In the genomic region with DNA sequence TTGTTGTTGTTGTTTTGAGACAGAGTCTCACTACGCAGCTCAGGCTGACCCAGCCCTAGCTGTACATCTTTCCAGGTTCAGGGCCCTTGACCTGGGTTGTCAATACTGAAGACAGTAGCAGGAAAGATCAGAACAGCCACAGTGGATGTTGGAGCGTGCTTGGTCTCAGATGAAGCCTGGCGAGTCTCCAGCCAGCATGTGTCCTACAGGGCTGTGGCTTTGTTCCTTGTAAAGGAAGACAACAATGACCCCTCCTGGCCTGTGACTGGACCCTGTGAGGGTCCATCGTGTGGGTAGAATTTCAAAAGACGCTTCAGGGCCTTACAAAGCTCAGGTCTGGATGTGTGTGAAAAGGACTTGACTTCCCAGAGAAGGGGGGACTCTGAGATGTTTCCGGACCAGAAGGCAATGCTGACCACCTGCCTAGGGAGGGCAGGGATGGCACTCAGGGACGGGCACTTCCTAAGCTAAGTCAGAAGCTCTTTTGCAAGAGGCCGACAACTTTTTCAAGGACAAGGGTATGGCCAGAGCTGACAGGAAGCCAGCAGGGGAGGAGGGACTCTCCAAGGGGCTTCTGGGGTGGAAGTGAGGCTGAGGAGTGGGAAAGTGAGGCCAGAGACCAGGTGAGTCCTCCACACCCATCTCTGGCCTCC, we compare ENCODE assay signal across 11 mouse cellular contexts. TPM values are rescaled to one million over a fixed set of nuclear protein-coding genes. Genes with fewer than 3 reads are reported as not detected.
A peak's percentile ranks its signal among the peaks of the same experiment; 100 is the strongest.
DNase-seq lines count a peak whose midpoint lies in the region; ATAC-seq and TF ChIP-seq lines count a peak whose summit lies in the region.
"Had no signal": no experiment of that assay in that cellular context is flagged by ENCODE, and none has a peak within 500 bp of the region (broad histone marks: within the 10 kb centered on the region; RNA-seq: fewer than 3 reads in every experiment).

No protein-coding gene starts in this region.

- WGBS in heart, embryonic 10.5 days = 72% methylated on average over 8 of the region's 8 CpGs
- 74% methylated on average over 8 of the region's 8 CpGs for WGBS in stomach, embryonic 15.5 days
- WGBS in stomach, postnatal 0 days = 79% methylated on average over 8 of the region's 8 CpGs

- no peak; the same call in 1 of the 2 replicates for ATAC-seq in stomach, embryonic 15.5 days (ENCODE audit: insufficient read depth, low FRiP score, low read depth)
- no peak for ATAC-seq in stomach, postnatal 0 days (ENCODE audit: low FRiP score, low TSS enrichment)
- ATAC-seq: hindbrain, embryonic 16.5 days had no signal

- H3K27me3 ChIP-seq in heart, embryonic 10.5 days (ENCODE audit: insufficient read depth, poor library complexity, severe bottlenecking) = 0 out of 2 replicates have a peak, but pooled peaks cover 3% of the 10 kb centered on the region
- no peaks in the 10 kb centered on the region for H3K27me3 ChIP-seq in stomach, embryonic 15.5 days (replicated peaks)
- H3K27me3 ChIP-seq in stomach, postnatal 0 days (ENCODE audit: control insufficient read depth, insufficient read depth, low read length) = no peaks in the 10 kb centered on the region
- H3K27me3 ChIP-seq: neural tube, embryonic 13.5 days had no signal

- no peak for TF ChIP-seq EP300 in stomach, postnatal 0 days (optimal IDR thresholded peaks at IDR 0.05)

- no peaks in the 10 kb centered on the region for H3K9me3 ChIP-seq in heart, embryonic 10.5 days
- no peaks in the 10 kb centered on the region for H3K9me3 ChIP-seq in stomach, embryonic 15.5 days
- no peaks in the 10 kb centered on the region for H3K9me3 ChIP-seq in stomach, postnatal 0 days (ENCODE audit: control insufficient read depth, low read length)
- H3K9me3 ChIP-seq: neural tube, embryonic 13.5 days had no signal

- intact Hi-C loops in heart, postnatal 36 days (cut with DNase I) = loop anchor here (2.0 kb wide), 1 partner anchor 15 kb away; no protein-coding TSS in a partner anchor
- intact Hi-C loops in heart, postnatal 10 days (cut with DNase I) = loop anchor here (1.0 to 2.0 kb wide), 2 partner anchors 49 to 104 kb away; no protein-coding TSS in a partner anchor

- no peak overlapping the region for H3K4me3 ChIP-seq in heart, embryonic 10.5 days
- no peak overlapping the region for H3K4me3 ChIP-seq in stomach, embryonic 15.5 days (replicated peaks)
- no peak overlapping the region for H3K4me3 ChIP-seq in stomach, postnatal 0 days (ENCODE audit: low read depth, low read length)
- H3K4me3 ChIP-seq: neural tube, embryonic 13.5 days had no signal

- H3K36me3 ChIP-seq in heart, embryonic 10.5 days = no peaks in the 10 kb centered on the region
- H3K36me3 ChIP-seq in stomach, embryonic 15.5 days = no peaks in the 10 kb centered on the region
- H3K36me3 ChIP-seq in stomach, postnatal 0 days (ENCODE audit: control insufficient read depth, insufficient read depth, low read length) = no peaks in the 10 kb centered on the region
- H3K36me3 ChIP-seq: neural tube, embryonic 13.5 days had no signal

- H3K4me1 ChIP-seq in heart, embryonic 10.5 days = peaks cover 42% of the 10 kb centered on the region
- H3K4me1 ChIP-seq in stomach, embryonic 15.5 days = peaks cover 10% of the 10 kb centered on the region
- no peaks in the 10 kb centered on the region for H3K4me1 ChIP-seq in stomach, postnatal 0 days (replicated peaks; ENCODE audit: control insufficient read depth, insufficient read depth)
- H3K4me1 ChIP-seq: neural tube, embryonic 13.5 days had no signal

- no peak overlapping the region for H3K9ac ChIP-seq in stomach, embryonic 15.5 days
- H3K9ac ChIP-seq in stomach, postnatal 0 days (ENCODE audit: low read length) = no peak overlapping the region
- H3K9ac ChIP-seq: neural tube, embryonic 13.5 days had no signal

- no peak for TF ChIP-seq CTCF in stomach, postnatal 0 days (IDR thresholded peaks at IDR 0.05; ENCODE audit: low read depth)

- peak overlapping the region; percentile 81 for H3K27ac ChIP-seq in heart, embryonic 10.5 days
- 0 out of 2 replicates have a peak overlapping the region, but pooled peaks have one; percentile 1 for H3K27ac ChIP-seq in stomach, embryonic 15.5 days
- H3K27ac ChIP-seq in stomach, postnatal 0 days (replicated peaks) = no peak overlapping the region; the same call in 1 of the 2 replicates
- H3K27ac ChIP-seq: neural tube, embryonic 13.5 days had no signal

- H3K4me2 ChIP-seq in stomach, embryonic 15.5 days = no peak overlapping the region
- no peak overlapping the region for H3K4me2 ChIP-seq in stomach, postnatal 0 days (replicated peaks; ENCODE audit: low read depth)
- H3K4me2 ChIP-seq: neural tube, embryonic 13.5 days had no signal

- DNase-seq in heart, embryonic 10.5 days (ENCODE audit: low spot score) = no peak
- DNase-seq in heart, postnatal 36 days = no peak
- DNase-seq in stomach, postnatal 0 days (ENCODE audit: low spot score) = no peak
- DNase-seq in heart, postnatal 10 days = peak; percentile 62 to 68
- no peak for DNase-seq in layer of hippocampus, postnatal 36 days
- DNase-seq in layer of hippocampus, adult 8-10 months (ENCODE audit: low spot score in 2 of 2) = no peak
- DNase-seq: cerebellum, adult 2 months; right cerebral cortex, adult 18-20 months had no signal

RNA-seq across cellular contexts. Expression of gene Syngr1, which starts 37.6 kb away (rescaled TPM):
- 6.7 and 11.6 TPM in 2 replicates for polyA plus RNA-seq in heart, embryonic 10.5 days (2016; fragmentation: Nextera tagmentation; extraction: Ambion mirVana)
- 10 to 100 TPM; 81.8 to 90.5 TPM for total RNA-seq in heart, postnatal 36 days (2021)
- polyA plus RNA-seq in stomach, embryonic 15.5 days (2015; fragmentation: Nextera tagmentation; extraction: Ambion mirVana) = 32.8 and 34.7 TPM in 2 replicates
- polyA plus RNA-seq in stomach, postnatal 0 days (2015; fragmentation: Nextera tagmentation; extraction: Ambion mirVana) = 53.7 TPM in 2 replicates
- 10 to 100 TPM; 84.9 to 86.7 TPM for total RNA-seq in heart, postnatal 10 days (2021)
- total RNA-seq in layer of hippocampus, postnatal 36 days (2021) = 100 to 1,000 TPM; 341 to 377 TPM
- total RNA-seq in layer of hippocampus, adult 8-10 months (2022) = 100 to 1,000 TPM; 383 to 406 (median 399) TPM

RNA-seq across cellular contexts. Expression of gene Rpl3, which starts 38.2 kb away (rescaled TPM):
- 770 and 980 TPM in 2 replicates for polyA plus RNA-seq in heart, embryonic 10.5 days (2016; fragmentation: Nextera tagmentation; extraction: Ambion mirVana)
- 100 to 1,000 TPM; 163 to 164 TPM for total RNA-seq in heart, postnatal 36 days (2021)
- 883 and 1,069 TPM in 2 replicates for polyA plus RNA-seq in stomach, embryonic 15.5 days (2015; fragmentation: Nextera tagmentation; extraction: Ambion mirVana)
- polyA plus RNA-seq in stomach, postnatal 0 days (2015; fragmentation: Nextera tagmentation; extraction: Ambion mirVana) = 706 and 736 TPM in 2 replicates
- total RNA-seq in heart, postnatal 10 days (2021) = 100 to 1,000 TPM; 486 to 496 TPM
- 100 to 1,000 TPM; 497 to 547 TPM for total RNA-seq in layer of hippocampus, postnatal 36 days (2021)
- 100 to 1,000 TPM; 431 to 611 (median 527) TPM for total RNA-seq in layer of hippocampus, adult 8-10 months (2022)

RNA-seq across cellular contexts. Expression of gene Pdgfb, which starts 38.7 kb away (rescaled TPM):
- 0.95 and 1.9 TPM in 2 replicates for polyA plus RNA-seq in heart, embryonic 10.5 days (2016; fragmentation: Nextera tagmentation; extraction: Ambion mirVana)
- 10 to 100 TPM; 30.4 to 31.3 TPM for total RNA-seq in heart, postnatal 36 days (2021)
- polyA plus RNA-seq in stomach, embryonic 15.5 days (2015; fragmentation: Nextera tagmentation; extraction: Ambion mirVana) = 4.7 and 4.8 TPM in 2 replicates
- 3.1 and 3.6 TPM in 2 replicates for polyA plus RNA-seq in stomach, postnatal 0 days (2015; fragmentation: Nextera tagmentation; extraction: Ambion mirVana)
- total RNA-seq in heart, postnatal 10 days (2021) = 10 to 100 TPM; 49.2 to 56.2 TPM
- total RNA-seq in layer of hippocampus, postnatal 36 days (2021) = 10 to 100 TPM; 27.3 to 27.6 TPM
- 10 to 100 TPM; 30.3 to 38.4 (median 34.6) TPM for total RNA-seq in layer of hippocampus, adult 8-10 months (2022)

Comparison
In these comparisons a context has a peak if more than half of its experiments do, and no peak if none do; other contexts are left out.
1. DNase-seq: peak in heart, postnatal 10 days (2 of 2); none in heart, embryonic 10.5 days (single experiment), heart, postnatal 36 days (0 of 2), stomach, postnatal 0 days (single experiment), layer of hippocampus, postnatal 36 days (0 of 2) and layer of hippocampus, adult 8-10 months (0 of 2).